Mouse (Mus musculus): Measurements from ENCODE around the gene Ybey.

Ybey gene

DNA sequence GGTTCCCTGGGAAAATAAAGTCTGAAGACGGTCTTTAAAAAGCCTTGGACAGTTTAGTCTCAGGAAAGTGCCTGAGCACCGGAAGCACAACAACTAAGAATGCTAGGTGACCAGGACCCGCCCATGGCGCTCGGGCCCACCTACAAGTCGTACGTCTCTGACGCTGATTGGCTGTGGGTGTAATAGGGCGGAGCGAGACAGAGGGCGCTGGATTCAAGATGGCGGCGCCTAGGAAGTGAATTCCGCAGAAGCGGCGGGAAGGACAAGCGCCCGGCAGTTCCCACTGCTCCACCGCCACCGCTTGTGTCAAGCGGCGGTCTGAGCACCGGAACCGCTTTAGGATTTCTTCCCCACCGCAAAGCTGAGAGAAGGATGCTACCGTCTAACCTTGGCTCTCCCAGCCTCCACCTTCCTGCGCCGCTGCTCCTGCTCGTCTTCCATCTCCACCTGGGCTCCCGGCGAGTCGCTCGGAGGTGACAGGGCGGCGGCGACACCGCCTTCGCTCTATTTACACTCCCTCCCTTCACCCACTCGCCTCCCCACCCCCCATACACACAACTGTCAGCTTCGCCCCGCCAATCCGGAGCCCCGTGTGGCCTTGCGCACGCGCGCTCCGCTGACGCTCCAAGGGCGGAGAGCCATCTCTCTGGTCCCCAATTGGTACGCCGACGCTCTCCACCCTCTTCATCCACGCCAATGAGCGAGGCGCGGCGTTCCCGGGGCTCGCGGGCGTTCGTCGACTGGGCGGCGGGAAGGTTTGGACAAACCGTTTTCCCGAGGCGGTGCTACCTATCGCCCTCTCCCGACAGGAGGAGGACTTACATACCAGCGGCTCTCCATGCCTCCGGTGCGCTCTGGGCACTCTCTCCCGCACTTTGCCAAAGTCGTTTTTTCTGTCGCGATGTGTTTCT is 26.5 kb downstream of the Ybey start, which contains the start of gene Pcnt:
Gene Pcnt (minus strand): TSS at position 609 of the 911 bp plus-strand sequence.
- peak; percentile 98 for DNase-seq

DNA sequence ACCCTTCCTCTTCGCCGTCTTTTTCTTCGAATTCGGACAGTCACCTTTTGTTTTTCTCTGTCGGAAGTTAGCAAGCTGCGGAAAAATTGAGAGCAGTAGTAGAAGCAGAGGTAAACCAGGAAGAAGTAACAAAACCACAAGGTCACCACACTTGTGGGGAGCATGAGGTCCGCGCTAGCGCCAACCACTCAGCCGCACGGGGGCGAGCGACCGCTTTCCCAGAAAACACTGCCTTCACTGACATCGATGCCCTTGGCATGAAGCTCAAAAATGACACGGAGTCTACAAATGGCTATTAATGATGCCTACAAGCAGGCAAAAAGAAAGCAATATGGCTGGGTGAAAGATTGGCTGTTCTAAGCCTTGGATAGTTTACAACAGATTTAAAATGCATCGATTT is 28.6 kb downstream of the Ybey start, which contains the start of gene AC141477.1:
Gene AC141477.1 (minus strand): TSS at position 164 of the 400 bp plus-strand sequence.
- no peak for DNase-seq

- DNase-seq = no peak
These were observed 29.6 kb downstream of the Ybey start for GRCm38 (mm10) chr10:76439107-76439890.

GRCm38 (mm10) chr10:76433925-76434324 is 35.0 kb downstream of the Ybey start:
- DNase-seq = no peak

- DNase-seq = no peak
These were observed 43.2 kb downstream of the Ybey start for GRCm38 (mm10) chr10:76425674-76426073.

DNA sequence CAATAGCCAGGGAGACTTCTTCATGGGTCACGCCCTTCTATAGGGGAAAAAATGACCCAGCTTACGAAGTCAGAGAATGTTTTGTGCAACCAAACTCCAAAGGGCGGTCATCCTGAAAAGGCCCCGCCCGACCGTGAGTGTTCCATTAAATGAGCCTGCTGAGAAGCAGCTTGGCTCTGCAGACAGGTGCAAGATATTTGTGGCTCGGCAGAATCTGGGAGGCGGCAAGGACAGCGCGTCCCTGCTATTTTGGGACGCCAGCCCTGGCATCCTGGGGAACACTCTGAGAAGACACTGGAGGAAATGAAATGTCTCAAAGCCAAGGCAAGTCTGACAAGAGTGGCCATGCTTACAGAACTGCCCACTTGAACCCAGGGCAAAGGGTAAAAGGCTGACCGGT is 52.1 kb downstream of the Ybey start:
- DNase-seq = peak; percentile 75

All from kidney, adult 9 months (tissue).